Mouse (Mus musculus) hindbrain, embryonic 15.5 days (tissue): ENCODE results near the gene Adm. TPM values are rescaled to one million over a fixed set of nuclear protein-coding genes. Genes with fewer than 3 reads are reported as not detected.
"Not testable (repeated sequence)": the region's sequence is repeated elsewhere in the genome, so short reads cannot be mapped to it uniquely, and the experiment has no call there.

ENCODE experiments used
- ATAC-seq: fragments of 200-750 bp; cut with Nextera tagmentation; 2 replicates; pipeline ENCODE4 v1.8.0; 2017; ENCODE audit warnings: low read depth, moderate number of reproducible peaks, moderate TSS enrichment; ENCODE audit not compliant: low FRiP score
- H3K27ac ChIP-seq: fragments of 300-500 bp; sonication (generic); replicated peaks from 2 replicates; pipeline ENCODE4 v1.5.1; 2015; ENCODE audit warnings: mild to moderate bottlenecking, inconsistent platforms
- H3K27me3 ChIP-seq: fragments of 300-500 bp; sonication (generic); 2 replicates; pipeline ENCODE4 v1.6.1; 2015; ENCODE audit warnings: control low read depth, inconsistent platforms
- H3K36me3 ChIP-seq: fragments of 300-500 bp; sonication (generic); 2 replicates; pipeline ENCODE4 v1.6.1; 2015; ENCODE audit warnings: control low read depth, inconsistent platforms
- H3K4me1 ChIP-seq: fragments of 300-500 bp; sonication (generic); replicated peaks from 2 replicates; pipeline ENCODE4 v1.6.1; 2015; ENCODE audit warnings: control low read depth, inconsistent platforms
- H3K4me2 ChIP-seq: fragments of 300-500 bp; sonication (generic); 2 replicates; pipeline ENCODE4 v1.6.1; 2015; ENCODE audit warnings: moderate library complexity, mild to moderate bottlenecking, inconsistent platforms
- H3K4me3 ChIP-seq: fragments of 300-500 bp; sonication (generic); 2 replicates; pipeline ENCODE4 v1.5.1; 2015; ENCODE audit warnings: mild to moderate bottlenecking, inconsistent platforms
- H3K9ac ChIP-seq: fragments of 300-500 bp; sonication (generic); 2 replicates; pipeline ENCODE4 v1.6.1; 2015; ENCODE audit warnings: inconsistent platforms
- H3K9me3 ChIP-seq: fragments of 300-500 bp; sonication (generic); 2 replicates; pipeline ENCODE4 v1.6.1; 2016; ENCODE audit warnings: control low read depth, inconsistent platforms
- WGBS: fragments of 180-500 bp; shearing (Covaris S2); methylation state at CpG from one replicate; pipeline ENCODE4 v1.1.7; 2015; 5-methylcytosine and 5-hydroxymethylcytosine counted together
- polyA plus RNA-seq: library from polyadenylated mRNA; unstranded; fragments of >200 nt; fragmentation: Nextera tagmentation; extraction: Ambion mirVana; gene quantifications from 2 replicates; pipeline ENCODE4 v1.2.1, GENCODE M21; 2015

Gene Adm
- 4.0 TPM in 2 replicates for polyA plus RNA-seq

DNA sequence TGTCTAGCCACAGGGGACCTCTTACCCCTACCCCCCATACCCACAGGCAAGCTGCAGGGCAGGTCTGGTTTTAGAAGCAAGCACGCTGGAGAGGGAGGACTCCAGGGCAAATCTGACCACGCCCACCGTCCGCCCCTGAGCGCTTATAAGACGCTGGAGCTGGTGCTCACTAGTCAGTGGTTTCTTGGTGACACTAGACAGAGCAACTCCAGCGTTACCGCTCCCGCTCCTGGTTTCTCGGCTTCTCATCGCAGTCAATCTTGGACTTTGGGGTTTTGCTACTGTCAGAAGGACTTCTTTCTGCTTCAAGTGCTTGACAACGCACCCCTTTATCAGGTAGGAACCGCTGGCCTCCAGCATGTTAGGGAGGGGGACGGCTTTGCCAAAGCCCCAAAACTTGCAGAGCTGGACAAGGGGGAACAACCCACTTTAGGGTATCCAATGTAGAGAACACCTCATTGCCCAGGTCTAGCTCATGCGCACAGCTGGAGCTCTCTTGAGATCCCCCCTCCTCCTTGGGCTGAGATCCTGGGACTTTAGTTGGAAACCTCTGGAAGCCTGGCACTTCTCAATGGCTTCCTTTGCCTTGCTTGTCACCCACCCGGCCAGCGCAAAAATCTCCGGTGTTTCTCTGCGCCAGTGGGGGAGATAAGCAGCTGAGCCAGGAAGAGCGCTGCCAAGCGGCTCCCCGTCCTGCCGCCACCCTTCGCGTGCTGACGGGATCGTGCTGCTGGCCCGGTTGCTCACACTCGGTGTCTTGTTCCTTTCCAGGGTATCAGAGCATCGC, at the start of gene Adm:
Adm (plus strand) TSS at position 176 of the 787 bp plus-strand sequence.
- Histone ChIP-seq H3K4me1 (peaks cover 46% of the 10 kb centered on the region), H3K4me2 (peak within 1 kb of the TSS; percentile 84), H3K27me3 (peaks cover 53% of the 10 kb centered on the region), H3K27ac (no peak within 1 kb of the TSS), H3K9ac (peak within 1 kb of the TSS; percentile 39; the same call in 1 of the 2 replicates), H3K9me3 (no peaks in the 10 kb centered on the region), H3K36me3 (no peaks in the 10 kb centered on the region), H3K4me3 (peak within 1 kb of the TSS; percentile 42)
- under 1% methylated on average over 30 of the region's 30 CpGs for WGBS
- no peak for ATAC-seq

DNA sequence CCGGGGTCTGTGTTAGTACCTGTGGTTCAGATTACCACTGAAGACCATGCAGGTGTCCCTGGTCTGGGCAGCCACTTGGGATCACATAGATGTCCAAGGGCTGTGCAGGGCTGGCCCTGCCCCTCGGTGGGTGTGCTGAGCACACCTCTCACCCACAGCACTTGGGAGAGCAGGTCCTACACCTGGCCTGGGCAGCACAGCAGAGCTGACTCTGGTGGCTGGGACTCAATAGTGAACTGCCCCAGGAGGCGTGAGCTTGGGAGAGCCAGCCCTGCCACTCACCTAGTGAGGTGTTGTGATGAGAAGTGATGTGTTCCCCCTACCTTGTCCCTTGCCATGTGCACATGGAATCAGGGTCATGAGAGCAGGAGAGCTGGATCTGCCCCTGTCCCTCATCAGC, 43.8 kb upstream of the Adm start:
- Histone ChIP-seq H3K27me3 (no peaks in the 10 kb centered on the region), H3K36me3 (no peaks in the 10 kb centered on the region), H3K9me3 (no peaks in the 10 kb centered on the region), H3K4me1 (0 out of 2 replicates have a peak, but pooled peaks cover 3% of the 10 kb centered on the region), H3K27ac (no peak overlapping the region), H3K4me2 (no peak overlapping the region), H3K4me3 (no peak overlapping the region), H3K9ac (no peak overlapping the region)
- 98% methylated on average over 3 of the region's 3 CpGs for WGBS
- peak; percentile 59; the same call in 1 of the 2 replicates for ATAC-seq

DNA sequence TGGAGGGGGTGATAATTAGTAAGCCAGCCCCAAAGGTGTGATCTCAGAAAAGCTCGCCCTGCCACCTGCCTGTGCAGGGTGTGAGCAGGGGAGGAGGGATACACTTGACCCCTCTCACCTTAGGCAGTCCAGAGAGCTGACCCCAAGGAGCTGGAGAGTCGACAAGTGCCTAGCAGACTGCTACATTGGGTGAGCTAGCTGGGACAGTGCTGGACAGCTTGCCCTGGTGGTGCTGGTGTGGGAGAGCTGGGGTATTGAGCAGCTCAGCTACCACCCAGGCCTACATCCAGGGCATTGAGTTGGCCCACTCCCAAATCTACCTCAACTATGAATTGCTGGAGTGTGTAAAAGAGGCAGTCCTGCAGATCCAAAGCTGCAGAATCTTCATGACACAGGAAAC, 43.3 kb upstream of the Adm start:
- Histone ChIP-seq H3K9me3 (no peaks in the 10 kb centered on the region), H3K4me1 (0 out of 2 replicates have a peak, but pooled peaks cover 3% of the 10 kb centered on the region), H3K27me3 (no peaks in the 10 kb centered on the region), H3K27ac (no peak overlapping the region), H3K9ac (no peak overlapping the region), H3K36me3 (no peaks in the 10 kb centered on the region), H3K4me3 (no peak overlapping the region), H3K4me2 (no peak overlapping the region)
- WGBS = 85% methylated on average over 2 of the region's 2 CpGs
- peak; percentile 68; the same call in 1 of the 2 replicates for ATAC-seq

DNA sequence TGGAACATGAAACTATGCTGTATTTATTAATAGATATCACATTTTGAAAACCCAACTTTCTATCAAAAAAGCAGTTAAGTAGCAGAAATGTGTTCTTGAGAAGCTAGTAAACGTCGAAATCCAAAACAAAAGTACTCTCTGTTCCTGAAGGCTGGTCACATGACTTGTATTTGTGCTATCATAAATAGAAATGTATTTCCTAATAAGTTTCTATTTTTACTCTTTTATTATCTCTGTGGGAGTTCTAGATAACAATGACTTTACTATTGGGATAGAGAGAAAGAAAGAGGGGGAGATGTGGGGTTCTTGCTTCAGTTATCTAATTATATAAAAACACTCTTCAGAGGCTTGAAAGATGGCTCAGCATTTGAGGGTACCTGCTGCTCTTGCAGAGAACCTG, 42.2 kb upstream of the Adm start:
- no peak overlapping the region for H3K4me3 ChIP-seq
- no peak overlapping the region for H3K4me2 ChIP-seq
- ATAC-seq = no peak
- 77% methylated on average over 2 of the region's 2 CpGs for WGBS
- no peak overlapping the region for H3K9ac ChIP-seq
- no peaks in the 10 kb centered on the region for H3K27me3 ChIP-seq
- no peaks in the 10 kb centered on the region for H3K9me3 ChIP-seq
- H3K4me1 ChIP-seq = 0 out of 2 replicates have a peak, but pooled peaks cover 3% of the 10 kb centered on the region
- no peaks in the 10 kb centered on the region for H3K36me3 ChIP-seq
- H3K27ac ChIP-seq = no peak overlapping the region

DNA sequence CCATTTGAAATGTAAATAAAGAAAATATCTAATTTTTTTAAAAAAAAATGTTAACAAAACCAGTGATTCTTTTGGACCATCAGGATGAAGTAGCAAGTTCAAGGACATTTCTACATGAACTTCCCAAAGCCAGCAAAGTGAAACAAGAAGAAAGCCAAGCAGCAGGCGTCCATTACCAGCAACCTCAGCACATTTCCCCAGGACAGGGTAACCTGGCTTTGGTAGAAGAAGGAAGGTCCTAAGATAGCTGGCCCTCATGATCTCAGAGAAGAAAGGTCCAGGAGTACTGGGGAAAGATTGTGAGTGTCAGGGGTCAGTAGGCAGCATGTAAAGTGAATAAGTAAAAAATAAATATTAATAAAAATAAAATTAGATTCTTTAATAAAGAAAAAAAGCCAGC, 39.7 kb upstream of the Adm start:
- ATAC-seq = no peak
- no peak overlapping the region for H3K4me2 ChIP-seq

DNA sequence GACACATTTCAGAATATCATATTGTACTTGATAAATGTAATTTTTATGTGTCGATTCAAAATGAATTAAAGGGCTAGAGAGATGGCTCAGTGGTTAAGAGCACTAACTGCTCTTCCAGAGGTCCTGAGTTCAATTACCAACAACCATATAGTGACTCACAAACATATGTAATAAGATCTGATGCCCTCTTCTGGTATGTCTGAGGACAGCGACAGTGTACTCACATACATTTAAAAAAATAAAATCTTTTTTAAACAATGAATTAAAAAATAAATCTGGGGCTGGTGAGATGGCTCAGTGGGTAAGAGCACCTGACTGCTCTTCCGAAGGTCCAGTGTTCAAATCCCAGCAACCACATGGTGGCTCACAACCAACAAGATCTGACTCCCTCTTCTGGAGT, 33.5 kb upstream of the Adm start:
- not testable (repeated sequence) for H3K27me3 ChIP-seq, H3K9me3 ChIP-seq, H3K27ac ChIP-seq, H3K4me3 ChIP-seq, H3K36me3 ChIP-seq, H3K4me1 ChIP-seq, H3K4me2 ChIP-seq, H3K9ac ChIP-seq, ATAC-seq
- 95% methylated on average over 3 of the region's 3 CpGs for WGBS

More for the DNA sequence above, 39.7 kb upstream of the Adm start:
- no peaks in the 10 kb centered on the region for H3K27me3 ChIP-seq
- H3K36me3 ChIP-seq = no peaks in the 10 kb centered on the region
- WGBS = 86% methylated on average over 1 of the region's 1 CpGs
- H3K4me3 ChIP-seq = no peak overlapping the region
- H3K9me3 ChIP-seq = no peaks in the 10 kb centered on the region
- no peak overlapping the region for H3K9ac ChIP-seq
- no peak overlapping the region for H3K27ac ChIP-seq
- H3K4me1 ChIP-seq = 0 out of 2 replicates have a peak, but pooled peaks cover 3% of the 10 kb centered on the region

DNA sequence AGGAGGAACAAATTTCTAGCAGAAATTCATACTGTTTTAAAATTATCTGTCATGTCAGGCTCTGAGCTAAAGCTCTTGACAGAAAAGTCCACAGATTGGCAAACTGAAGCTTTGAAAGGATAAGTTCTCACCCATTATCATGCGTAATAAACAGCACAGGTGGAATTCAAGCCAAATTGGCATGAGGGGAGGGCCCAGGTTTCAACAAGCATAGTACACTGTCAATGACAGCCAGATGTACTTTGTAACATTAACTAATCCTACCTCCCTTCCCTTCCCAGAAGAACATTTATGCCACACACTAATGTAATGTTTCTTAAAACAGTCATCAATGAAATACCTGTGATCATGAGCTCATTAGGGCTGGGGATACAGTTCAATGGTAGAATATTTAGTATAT, 30.3 kb upstream of the Adm start:
- Histone ChIP-seq H3K36me3 (peaks cover 4% of the 10 kb centered on the region; the same call in 1 of the 2 replicates), H3K4me2 (no peak overlapping the region), H3K27me3 (no peaks in the 10 kb centered on the region), H3K27ac (no peak overlapping the region), H3K4me3 (no peak overlapping the region), H3K4me1 (no peaks in the 10 kb centered on the region), H3K9me3 (no peaks in the 10 kb centered on the region), H3K9ac (no peak overlapping the region)
- WGBS = 97% methylated on average over 1 of the region's 1 CpGs
- ATAC-seq = no peak

DNA sequence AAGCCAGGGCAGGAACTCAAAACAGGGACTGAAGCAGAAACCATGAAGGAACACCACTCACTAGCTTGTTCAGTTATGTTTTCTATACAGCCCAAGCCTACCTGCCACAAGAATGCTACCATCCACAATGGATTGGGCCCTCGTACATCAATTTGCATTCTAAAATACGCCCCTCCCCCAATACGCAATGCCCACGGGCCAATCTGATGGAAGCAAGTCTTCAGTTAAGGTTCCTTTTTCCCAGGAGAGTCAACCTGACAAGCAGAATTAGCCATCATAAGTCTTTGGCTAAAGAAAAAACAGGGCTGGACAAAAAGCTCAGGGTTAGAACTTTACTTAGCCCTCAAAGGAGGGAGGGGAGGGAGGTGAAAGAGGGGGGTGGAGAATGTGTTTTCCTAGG, 22.0 kb upstream of the Adm start:
- ATAC-seq = no peak
- Histone ChIP-seq H3K4me3 (no peak overlapping the region), H3K4me2 (no peak overlapping the region), H3K27me3 (no peaks in the 10 kb centered on the region), H3K27ac (no peak overlapping the region), H3K36me3 (no peaks in the 10 kb centered on the region), H3K9me3 (no peaks in the 10 kb centered on the region), H3K4me1 (no peaks in the 10 kb centered on the region), H3K9ac (no peak overlapping the region)
- WGBS = 74% methylated on average over 4 of the region's 4 CpGs

DNA sequence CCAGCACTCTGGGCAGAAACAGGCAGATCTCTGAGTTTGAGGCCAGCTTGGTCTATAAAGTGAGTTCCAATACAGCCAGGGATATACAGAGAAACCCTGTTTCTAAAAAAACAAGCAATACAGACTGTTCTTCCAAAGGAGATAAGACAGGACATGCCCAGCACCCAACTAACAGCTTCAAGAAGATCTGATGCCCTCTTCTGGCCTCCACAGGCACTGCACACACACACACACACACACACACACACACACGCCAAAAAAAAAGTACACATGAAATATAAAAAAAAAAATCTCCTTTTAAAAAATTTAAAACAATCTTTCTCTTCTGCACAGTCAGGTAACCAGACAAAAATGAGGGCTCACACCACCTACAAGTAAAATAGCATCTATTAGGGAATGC, 20.6 kb upstream of the Adm start:
- Histone ChIP-seq H3K4me2 (no peak overlapping the region), H3K4me1 (peaks cover under 1% of the 10 kb centered on the region), H3K9ac (no peak overlapping the region), H3K27me3 (no peaks in the 10 kb centered on the region), H3K9me3 (no peaks in the 10 kb centered on the region), H3K27ac (no peak overlapping the region), H3K4me3 (no peak overlapping the region), H3K36me3 (no peaks in the 10 kb centered on the region)
- no peak for ATAC-seq
- 100% methylated on average over 1 of the region's 1 CpGs for WGBS

DNA sequence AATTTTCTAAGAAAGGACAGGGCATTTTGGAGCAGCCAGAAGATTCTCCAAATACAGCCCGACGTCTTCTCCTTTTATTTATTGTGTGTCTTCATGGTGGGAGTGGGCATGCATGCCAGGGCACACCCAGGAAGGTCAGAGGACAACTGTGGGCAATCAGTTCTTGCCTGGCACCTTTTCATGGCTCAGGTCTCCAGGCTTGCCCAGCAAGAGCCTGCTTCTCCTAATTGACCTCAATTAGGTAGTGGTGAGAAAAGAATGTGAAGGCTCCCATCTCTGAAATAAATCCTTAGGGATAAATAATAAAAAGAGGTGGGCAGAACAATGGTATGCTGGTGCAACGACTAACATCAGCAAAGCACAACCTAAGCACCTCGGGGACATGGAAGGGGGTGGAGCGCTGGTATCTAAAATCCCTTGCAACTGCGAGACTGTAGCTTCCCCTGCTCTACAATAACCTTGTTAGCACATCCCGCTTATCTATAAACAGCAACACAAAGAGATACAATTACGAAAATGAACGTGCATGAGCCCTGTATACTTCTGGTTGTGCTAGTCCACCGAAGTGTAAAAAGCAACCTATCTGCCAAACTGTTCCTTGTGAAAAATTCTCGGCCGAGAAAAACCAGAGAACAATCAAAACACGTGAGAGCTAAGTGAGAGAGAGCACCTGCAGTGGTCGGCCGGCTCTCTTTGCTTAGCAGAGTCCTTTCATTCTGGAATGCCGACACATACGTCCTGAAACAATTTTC, 13.9 kb upstream of the Adm start:
- Histone ChIP-seq H3K4me1 (peaks cover 26% of the 10 kb centered on the region), H3K27ac (peak overlapping the region; percentile 98), H3K9ac (peak overlapping the region; percentile 93), H3K9me3 (no peaks in the 10 kb centered on the region), H3K36me3 (no peaks in the 10 kb centered on the region), H3K4me2 (peak overlapping the region; percentile 91), H3K4me3 (peak overlapping the region; percentile 94), H3K27me3 (peaks cover 7% of the 10 kb centered on the region; the same call in 1 of the 2 replicates)
- 3% methylated on average over 17 of the region's 17 CpGs for WGBS
- ATAC-seq = no peak

DNA sequence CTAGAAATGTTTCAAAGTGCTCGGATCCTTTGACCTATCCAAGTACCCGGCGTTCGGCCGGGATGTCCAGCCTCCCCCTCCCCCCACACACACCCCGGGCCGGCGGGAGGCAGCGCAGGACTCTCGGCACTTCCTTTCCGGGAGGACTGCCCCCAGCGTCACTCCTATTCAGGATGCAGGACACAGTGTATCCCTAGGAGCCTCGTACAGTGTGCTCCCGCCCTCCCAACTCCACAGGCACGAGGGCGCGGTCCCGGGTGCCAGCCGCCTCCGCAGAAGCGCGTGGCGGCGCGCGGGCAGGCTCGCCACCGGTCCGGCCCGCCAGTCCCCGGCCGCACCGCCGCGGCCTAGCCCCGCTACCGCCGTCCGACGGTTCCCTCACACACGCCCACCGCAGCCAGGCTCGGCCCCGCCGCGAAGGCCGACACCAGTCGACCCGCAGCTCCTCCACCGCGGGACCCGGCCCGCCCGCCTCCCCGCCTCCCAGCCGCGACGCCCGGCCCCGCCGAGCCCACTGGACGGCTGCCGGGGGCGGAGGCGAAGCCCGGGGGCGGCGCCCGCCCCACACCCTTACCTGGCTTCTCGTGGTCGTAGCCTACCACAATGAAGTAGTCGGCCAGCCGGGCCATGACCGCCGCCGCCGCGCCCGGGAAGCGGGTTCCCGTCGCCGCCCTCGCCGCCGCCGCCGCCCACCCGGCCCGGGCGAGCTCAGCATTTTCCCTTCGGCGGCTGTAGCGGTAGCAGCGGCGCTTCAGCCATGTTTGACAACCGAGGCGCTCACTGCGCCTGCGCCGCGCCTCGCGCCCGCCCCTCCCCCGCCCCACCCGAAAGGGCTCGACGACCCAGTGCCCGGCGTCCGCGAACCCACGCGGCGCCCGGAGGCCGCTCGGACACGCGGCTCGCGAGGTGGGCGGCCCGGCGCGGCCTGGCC, 13.1 kb upstream of the Adm start, which contains the start of gene Sbf2:
Sbf2 (minus strand) TSS at position 790 of the 931 bp plus-strand sequence.
- Histone ChIP-seq H3K36me3 (no peaks in the 10 kb centered on the region), H3K27me3 (peaks cover 7% of the 10 kb centered on the region; the same call in 1 of the 2 replicates), H3K4me3 (peak within 1 kb of the TSS; percentile 94), H3K9me3 (no peaks in the 10 kb centered on the region), H3K27ac (peak within 1 kb of the TSS; percentile 98), H3K4me2 (peak within 1 kb of the TSS; percentile 91), H3K9ac (peak within 1 kb of the TSS; percentile 93), H3K4me1 (peaks cover 26% of the 10 kb centered on the region)
- peak; percentile 91 for ATAC-seq
- WGBS = under 1% methylated on average over 116 of the region's 127 CpGs
